Mouse (Mus musculus): ENCODE results near the gene Gsk3b.

Gene Gsk3b

DNA sequence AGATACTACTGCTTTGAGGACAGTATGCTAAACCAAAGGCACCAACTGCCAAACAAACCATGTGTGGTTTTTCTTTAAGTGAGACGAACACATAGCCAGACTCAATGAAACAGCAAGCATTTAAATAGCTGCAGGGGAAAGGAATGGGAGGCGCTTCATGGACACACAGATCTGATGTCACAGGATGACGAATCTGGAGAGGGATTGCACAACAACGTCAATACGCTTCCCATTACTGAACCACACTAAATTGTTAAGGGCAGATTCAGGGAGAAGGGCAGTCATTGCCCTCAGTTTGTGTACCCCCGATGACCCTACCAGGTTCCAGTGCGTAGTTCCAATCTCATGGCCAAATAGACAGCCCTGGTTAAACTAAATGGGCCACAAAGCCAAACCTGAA is 197.0 kb downstream of the Gsk3b start:
- DNase-seq: no peak

DNA sequence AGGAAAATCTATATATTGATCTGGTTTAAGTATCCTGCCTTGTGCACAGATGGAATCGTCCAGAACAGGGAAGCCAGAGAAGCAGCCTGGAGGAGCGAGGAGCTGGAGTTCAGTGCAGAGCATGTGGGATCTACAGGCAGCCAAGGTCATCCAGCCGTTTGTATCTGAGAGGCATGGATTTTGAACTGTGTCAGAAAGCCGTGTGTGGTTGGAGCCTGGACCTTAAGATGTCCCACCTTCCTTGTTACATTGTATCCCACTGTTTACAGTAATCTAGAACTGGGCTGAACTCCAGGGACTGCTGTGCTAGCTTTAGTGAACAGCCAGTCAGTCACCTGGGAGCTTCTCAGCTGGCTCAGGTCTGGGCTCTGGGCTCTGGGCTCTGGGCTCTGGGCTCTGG is 197.7 kb downstream of the Gsk3b start:
- DNase-seq: peak; percentile 58

DNA sequence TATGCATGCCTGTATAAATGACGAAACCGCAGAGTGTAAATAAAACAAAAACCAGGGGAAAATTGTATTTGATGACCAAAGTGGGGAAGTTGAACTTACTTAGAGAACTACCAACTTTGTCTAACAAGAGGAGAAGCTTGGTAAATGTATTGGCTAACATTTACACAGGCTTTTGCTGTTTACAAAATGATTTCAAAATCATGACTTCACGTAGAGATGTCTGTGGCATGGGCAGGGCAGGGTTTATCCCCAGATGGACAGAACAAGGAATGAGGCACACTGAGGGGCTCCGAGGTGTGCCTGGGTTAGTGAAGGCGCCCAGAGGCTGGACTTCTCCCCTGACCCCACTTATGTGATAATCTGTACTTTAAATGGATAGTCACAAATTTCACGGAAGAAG is 198.6 kb downstream of the Gsk3b start:
- DNase-seq: no peak

DNA sequence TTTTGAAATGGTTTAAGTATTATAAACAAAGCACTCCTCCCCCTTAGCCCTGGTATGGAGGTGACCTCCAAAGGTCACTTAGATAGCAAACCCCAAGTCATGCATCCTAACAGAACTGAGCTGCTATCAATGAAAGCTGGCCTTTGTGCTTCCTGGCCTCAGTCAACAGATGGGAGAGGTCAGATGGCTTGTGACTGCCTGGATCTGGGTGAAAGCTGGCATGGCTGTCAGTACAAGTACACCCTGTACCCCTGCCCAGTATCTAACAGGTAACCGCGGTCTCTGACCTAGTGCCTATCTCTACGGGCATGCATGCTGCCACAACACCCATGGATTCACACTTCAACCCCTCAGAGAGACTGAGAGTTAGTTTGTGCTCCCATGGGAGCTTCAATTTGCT is 199.0 kb downstream of the Gsk3b start:
- DNase-seq: no peak

DNA sequence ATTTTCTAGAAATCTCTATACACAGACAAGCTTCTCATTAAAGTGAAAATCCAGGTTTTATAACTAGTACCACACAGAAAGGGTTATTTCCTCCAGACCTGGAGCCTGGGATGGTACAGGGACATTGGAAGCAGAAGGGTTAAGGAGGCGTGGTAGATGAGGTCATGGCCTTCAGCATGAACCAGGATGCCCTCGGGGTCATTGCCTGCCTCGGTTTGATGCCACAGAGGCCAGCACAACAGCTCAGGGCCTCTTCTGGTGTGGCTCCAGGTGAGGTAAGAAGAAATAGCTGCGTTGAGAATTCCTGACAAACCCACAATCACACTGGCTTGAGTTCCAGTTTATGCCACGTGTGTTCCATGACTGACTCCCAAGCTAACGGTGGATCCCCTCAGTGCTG is 200.1 kb downstream of the Gsk3b start:
- DNase-seq: peak; percentile 23

DNA sequence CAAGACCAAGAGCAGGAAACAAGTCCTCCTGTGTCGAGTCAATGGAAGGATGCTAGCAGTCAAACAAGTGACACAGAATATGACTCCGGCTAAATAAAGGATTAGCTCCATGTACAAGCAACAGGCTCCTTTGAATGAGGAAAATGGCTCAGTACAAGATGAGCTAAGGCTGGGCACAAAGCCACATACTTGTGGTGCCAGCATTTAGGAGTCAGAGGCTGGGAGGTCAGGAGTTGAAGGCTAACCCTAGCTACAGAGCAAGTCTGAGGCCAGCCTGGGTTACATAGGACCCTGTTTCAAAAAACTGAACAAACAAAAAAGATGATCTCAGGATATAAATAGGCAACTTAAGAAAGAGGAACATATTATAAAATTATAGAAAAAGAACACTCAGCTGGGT is 201.3 kb downstream of the Gsk3b start:
- DNase-seq: no peak

DNA sequence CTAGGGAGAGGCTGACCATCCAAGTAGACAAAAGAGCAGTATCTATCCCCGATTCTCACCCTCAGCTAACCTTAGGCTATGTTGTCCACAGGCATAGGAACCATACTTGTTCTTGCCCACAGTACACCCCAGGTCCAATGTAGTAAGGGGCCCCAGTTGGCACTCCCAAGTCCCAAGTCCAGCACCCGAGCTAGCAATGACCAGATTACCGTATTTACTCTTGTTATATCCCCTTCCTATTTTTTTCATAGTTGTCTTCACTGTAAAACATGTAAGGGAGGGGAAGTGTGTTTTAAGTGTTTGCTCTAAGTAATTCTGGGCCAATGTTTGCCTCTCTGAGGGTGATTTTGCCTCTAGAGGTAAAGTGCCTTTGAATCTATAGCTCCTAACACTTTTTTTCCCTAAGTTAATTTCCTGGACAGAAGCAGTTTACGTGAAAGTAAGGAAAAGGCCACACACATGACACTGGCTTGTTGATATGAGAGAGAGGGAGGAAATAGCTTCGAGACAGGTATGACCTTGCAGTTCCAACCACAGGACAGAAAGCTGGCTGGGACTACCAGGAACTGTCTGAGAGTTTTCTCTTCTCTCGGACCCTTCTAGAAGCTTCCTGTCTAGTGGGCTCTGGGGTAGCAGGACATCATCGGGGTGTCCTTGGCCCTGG is 206.0 kb downstream of the Gsk3b start, which contains the start of gene Nr1i2:
Nr1i2 (minus strand) TSS at position 140 of the 664 bp plus-strand sequence.
- DNase-seq: peak; percentile 57

DNA sequence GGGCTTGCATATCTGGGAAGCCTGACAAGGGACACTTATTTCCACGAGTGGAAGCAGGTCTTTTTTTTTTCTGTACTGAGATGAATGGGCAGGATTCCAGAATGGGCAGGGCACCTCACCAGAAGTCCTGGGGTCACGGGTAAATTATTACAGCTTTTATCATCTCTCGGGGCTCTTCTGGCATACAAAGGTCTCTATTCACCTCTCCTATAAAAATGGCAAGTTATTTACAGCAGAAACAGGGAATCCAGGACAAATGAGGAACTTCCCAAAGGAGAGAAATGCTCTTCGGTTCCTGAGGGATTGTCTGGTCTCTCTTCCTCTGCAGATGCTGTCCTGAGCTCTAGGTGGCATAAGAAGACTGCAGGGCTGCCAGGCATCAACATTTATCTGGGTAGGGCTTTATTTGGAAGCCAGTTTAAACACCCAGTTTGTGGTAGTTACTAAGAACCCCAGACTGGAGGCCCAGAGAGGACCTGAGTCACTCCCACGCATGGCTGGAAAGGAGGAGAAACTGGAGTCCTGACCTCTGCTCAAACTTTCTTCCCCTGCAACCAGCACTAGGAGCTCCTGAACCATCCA is 206.6 kb downstream of the Gsk3b start:
- peak; percentile 66 for DNase-seq

Measured in kidney, postnatal 14 days (tissue).